Mouse (Mus musculus) CD4-positive helper T cell, adult 2 months (primary cell): Measurements from ENCODE around the gene Klc3.

Source experiments
- DNase-seq: peaks from one replicate; pipeline ENCODE4 v3.0.0-alpha.2; 2012; ENCODE audit warnings: low read depth, missing footprints, low spot score

Klc3 gene

GRCm38 (mm10) chr7:19403731-19404296 is at the start of gene Klc3:
TSS of gene Klc3 (minus strand) at chr7:19404104.
- DNase-seq, result peak; percentile 91

GRCm38 (mm10) chr7:19449165-19449564 is 45.3 kb upstream of the Klc3 start:
- no peak for DNase-seq

- DNase-seq, result no peak
Measured at GRCm38 (mm10) chr7:19447689-19448088, 43.8 kb upstream of the Klc3 start.

DNA sequence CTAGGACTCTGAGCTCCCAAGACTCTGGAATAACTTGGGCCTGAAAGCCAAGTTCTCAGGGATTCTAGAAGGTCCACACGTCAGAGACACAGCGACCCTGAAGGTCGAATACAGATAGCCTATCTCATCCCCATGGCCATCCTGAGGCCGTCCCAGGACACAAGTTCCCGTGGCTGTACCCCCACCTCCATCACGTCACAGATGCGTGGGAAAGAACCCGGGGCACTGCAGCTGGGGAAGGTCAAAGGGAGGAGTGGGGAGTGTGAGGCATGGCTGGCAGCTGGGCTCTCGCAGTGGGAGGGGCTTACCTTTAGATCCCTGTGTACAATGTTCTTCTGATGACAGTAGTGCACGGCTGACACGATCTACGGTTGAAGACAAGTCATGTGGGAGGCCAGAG is 40.9 kb upstream of the Klc3 start:
- DNase-seq, result no peak

GRCm38 (mm10) chr7:19443344-19443743 is 39.4 kb upstream of the Klc3 start:
- DNase-seq, result peak; percentile 67

DNA sequence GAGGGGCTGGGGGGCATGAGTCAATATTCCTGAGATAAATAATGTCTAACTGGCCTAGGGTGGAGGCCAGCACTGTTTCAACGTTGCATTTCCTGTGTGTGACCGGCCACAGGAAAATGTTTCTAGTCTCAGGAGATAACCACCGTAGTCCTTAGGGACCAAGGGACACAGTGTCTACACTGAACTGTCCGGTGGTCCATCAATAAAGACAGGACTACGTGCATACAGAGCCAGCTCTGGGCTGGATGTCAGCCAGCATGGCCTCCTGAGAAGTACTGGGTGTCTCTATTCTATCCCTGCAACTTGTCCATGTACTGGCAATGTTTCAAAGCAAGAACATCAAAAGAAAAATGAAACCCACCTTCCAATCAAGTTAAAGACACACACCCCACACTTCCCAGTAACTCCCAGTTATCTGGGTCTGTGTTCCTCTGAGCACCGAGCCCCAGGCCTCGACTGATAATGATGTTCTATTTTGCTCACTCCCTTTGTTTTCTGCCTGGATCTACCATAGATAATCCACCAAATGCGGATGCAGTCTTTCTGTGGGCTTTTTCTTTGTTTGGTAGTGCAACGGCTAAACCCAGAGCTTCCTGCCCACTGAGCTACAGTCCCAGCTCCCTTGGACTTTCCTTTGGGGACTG is 37.7 kb upstream of the Klc3 start:
- DNase-seq, result no peak

GRCm38 (mm10) chr7:19437048-19437447 is 33.1 kb upstream of the Klc3 start:
- no peak for DNase-seq

GRCm38 (mm10) chr7:19436276-19436675 is 32.4 kb upstream of the Klc3 start:
- no peak for DNase-seq

GRCm38 (mm10) chr7:19432475-19432874 is 28.6 kb upstream of the Klc3 start:
- no peak for DNase-seq

- no peak for DNase-seq
Measured at GRCm38 (mm10) chr7:19430402-19430801, 26.5 kb upstream of the Klc3 start.

DNA sequence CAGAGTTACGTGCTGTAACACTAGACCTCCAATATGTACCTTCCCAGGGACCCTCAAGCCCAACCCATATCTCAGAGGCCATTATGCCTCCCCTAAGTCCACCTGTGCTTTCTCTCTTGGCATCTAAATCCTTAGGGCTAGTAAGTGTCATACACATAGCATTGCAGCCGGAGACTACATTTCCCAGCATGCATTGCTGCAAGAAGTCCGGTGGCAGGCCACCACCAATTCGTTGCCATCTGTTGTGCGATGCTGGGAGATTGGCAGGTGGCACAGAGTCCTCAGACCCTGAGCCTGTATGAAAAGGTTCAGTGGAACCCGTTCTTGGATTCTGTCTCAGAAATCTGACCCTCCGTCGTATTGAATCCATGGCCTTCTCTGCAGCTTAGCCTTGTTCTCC is 25.8 kb upstream of the Klc3 start:
- DNase-seq, result no peak

- no peak for DNase-seq
Measured at GRCm38 (mm10) chr7:19427999-19428650, 24.2 kb upstream of the Klc3 start.

- no peak for DNase-seq
Measured at GRCm38 (mm10) chr7:19426888-19427287, 23.0 kb upstream of the Klc3 start.

GRCm38 (mm10) chr7:19426349-19426748 is 22.4 kb upstream of the Klc3 start:
- DNase-seq, result no peak

- DNase-seq, result no peak
Measured at GRCm38 (mm10) chr7:19424051-19424450, 20.1 kb upstream of the Klc3 start.

DNA sequence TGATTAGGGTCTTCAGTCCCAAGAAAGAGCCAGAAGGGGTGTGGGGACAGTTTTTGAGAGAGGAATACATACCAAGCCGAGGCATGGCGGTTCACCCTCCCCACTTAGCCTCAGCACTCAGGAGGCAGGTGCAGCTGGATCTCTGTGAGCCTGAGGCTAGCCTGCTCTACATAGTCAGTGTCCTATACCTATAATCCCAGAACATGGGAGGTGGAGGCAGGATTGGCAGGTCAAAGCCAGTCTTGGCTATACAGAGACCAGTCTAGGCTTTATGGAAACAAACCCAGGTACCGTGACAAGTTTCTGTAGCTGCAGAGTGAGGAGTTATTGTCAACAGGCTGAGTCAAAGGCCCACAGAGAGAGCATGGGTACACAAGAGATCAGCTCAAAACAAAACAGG is 19.2 kb upstream of the Klc3 start:
- DNase-seq, result no peak

DNA sequence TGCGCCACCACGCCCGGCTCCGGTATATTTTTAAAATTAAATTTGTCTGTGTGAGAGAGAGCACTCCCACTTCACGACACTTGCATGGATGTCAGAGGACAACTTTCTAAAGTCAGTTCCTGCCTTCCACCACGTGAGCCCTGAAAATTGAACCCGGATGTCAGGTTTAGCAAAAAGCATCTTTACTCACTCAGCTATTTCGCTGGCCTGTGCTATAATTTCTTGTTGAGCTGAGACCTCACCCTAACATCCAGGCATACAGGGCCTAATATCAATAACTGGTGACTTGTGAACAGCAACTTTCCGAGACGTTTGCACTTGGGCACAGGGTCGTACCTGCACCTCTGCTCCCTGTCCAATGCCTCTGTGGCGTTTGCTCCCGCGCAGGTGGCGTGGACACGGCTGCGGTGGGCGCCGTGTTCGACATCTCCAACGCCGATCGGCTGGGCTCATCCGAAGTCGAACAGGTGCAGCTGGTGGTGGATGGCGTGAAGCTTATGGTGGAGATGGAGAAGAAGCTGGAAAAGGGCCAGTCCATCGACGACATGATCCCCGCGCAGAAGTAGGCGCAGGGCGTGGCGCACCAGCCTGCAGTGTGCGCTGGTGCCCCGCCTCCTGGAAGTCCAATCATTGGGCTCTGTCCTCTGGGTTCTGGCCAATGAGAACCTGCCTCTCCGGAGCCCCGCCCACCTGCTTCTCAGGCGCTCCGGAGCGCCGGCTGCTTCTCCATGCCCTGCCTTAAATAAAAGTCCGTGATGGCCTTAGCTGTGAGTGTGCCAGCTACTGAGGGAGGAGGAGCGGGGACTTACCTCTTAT is 17.1 kb upstream of the Klc3 start:
- peak; percentile 92 for DNase-seq

- DNase-seq, result peak; percentile 62
Measured at GRCm38 (mm10) chr7:19420121-19420520, 16.2 kb upstream of the Klc3 start.

DNA sequence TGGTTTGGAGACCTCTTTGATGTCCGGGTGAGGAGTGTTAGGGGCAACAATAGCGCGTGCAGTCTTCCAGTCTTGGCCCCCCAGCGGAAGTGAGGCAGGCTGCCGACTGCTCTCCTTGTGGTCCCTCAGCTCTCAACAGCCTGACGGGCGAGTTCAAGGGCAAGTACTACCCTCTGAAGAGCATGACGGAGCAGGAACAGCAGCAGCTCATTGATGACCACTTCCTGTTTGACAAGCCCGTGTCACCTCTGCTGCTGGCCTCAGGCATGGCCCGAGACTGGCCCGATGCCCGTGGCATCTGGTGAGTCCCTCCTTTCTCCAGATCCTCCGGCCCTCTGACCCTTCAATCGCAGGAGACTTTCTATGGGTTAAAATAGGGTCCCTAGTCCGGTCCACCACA is 12.7 kb upstream of the Klc3 start:
- DNase-seq, result no peak

DNA sequence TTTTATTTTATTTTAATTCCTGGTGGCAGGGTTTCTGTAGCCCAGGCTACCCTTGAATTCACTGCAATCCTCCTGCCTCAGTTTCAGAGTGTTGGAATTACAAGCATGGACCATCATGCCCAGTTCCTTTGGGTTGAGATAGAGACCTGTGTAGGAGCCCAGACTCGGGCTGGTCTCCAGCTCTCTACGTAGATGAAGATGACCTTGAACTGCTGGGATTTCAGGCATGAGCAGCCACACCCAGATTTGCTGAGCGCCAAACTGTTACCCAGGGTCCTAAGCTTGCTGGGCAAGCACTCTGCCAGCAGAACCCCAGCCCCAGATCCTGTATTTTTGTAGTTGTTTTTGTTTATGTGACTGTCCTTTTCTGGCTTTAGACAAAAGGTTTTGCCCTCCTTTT is 9.6 kb upstream of the Klc3 start:
- DNase-seq, result no peak

DNA sequence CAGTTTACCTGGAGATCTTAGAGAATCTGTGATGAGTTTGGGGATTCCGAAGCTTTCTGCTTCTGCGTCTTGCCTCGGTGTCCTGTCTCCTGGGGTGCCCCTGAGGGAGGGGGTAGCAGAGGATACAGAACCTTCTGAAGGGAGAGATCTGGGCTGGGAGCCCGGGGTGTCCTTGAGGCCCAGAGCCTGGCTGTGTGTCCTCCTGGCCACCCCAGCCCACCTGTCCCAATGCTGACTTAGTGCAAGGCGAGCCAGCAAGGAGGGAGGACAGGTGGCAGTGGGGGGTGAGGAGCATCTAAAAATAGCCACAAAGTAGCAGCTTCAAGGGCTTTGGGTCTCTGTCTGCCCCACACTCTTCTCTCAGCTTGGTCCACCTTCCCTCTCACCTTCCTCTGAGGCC is 7.9 kb upstream of the Klc3 start:
- DNase-seq, result no peak

DNA sequence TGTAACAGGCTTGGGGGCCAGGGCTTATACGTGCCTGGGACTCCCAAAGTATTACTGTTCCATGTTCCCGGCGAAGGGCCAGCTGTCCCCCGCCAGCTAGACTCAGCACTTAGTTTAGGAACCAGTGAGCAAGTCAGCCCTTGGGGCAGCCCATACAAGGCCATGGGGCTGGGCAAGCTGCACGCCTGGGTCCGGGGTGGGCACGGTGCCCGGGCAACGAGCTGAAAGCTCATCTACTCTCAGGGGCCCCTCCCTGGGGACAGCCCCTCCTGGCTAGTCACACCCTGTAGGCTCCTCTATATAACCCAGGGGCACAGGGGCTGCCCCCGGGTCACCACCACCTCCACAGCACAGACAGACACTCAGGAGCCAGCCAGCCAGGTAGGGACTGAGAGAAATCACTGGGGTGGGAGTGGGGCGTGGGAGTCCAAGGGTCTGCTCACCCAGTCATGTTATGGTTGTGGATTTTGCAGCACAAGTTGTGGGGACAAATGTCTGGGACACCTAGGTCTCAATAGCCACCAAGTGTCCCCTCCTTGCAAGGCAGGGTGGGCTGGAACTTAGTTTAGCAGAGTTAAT is 7.0 kb upstream of the Klc3 start:
- DNase-seq, result no peak
